Mouse (Mus musculus): Measurements from ENCODE around the gene Pcolce2. TPM values are rescaled to one million over a fixed set of nuclear protein-coding genes. Genes with fewer than 3 reads are reported as not detected.
"Not testable (repeated sequence)": the region's sequence is repeated elsewhere in the genome, so short reads cannot be mapped to it uniquely, and the experiment has no call there.

Pcolce2 gene
- total RNA-seq (2021) = 1 to 10 TPM; 5.6 to 6.6 TPM
- long read RNA-seq, experiment 1, full-length matches to known transcripts = 6 of 6 reads
- long read RNA-seq, experiment 1, partial matches to known transcripts = 0 of 6 reads
- long read RNA-seq, experiment 1, other reads (novel, unspliced or antisense) = 0 of 6 reads
- long read RNA-seq, experiment 2, full-length matches to known transcripts = 7 of 7 reads
- long read RNA-seq, experiment 2, partial matches to known transcripts = 0 of 7 reads
- long read RNA-seq, experiment 2, other reads (novel, unspliced or antisense) = 0 of 7 reads

DNA sequence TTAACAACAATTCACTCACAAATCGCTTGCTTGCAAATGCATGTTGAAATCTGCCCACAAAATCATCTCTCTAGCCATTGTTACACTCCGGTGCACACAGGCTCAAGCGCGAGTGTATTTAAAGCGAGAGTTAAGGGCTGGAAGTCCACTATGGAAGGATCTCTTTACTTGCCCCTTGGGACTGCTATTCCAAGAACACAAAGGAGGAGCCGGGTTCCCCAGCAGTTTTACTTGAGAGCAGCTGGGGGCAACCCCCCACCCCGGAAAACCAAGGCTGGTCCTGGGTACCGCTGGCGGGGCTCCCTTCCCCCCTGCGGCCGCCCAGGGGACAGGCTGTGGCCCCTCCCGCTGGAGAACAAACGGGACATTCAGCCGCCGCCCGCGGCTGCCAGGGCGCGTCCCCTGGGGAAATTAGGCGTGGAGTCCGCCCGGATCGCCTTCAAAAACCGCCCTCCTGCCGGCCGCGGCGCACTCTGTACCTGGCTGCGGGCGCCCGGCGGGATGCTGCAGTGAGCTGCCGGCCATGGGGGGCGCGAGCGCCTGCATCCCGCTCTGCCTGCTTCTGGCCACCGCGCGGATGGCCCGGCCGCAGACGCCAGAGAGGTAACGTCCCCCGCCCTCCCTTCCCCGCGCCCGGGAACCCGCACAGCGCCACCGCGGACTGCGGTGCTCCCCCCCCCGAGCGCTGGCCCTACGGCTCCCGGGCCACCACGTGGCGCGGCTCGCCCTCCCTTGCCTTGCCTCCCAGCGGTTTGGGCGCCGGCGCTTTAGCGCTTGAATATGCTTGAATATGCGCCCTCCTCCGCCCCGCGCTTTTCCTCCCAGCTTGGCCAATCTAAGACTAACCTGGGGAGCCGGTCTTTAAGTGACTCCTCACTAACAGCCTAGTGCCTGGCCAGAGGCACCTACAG, at the start of gene Pcolce2:
Gene Pcolce2 (plus strand): TSS at position 331 of the 911 bp plus-strand sequence.
- peak; percentile 33 to 38 for DNase-seq (ENCODE audit: low spot score in 2 of 2)

- DNase-seq (ENCODE audit: low spot score in 2 of 2) = no peak
These were observed 49.3 kb upstream of the Pcolce2 start for GRCm38 (mm10) chr9:95588070-95588469.

DNA sequence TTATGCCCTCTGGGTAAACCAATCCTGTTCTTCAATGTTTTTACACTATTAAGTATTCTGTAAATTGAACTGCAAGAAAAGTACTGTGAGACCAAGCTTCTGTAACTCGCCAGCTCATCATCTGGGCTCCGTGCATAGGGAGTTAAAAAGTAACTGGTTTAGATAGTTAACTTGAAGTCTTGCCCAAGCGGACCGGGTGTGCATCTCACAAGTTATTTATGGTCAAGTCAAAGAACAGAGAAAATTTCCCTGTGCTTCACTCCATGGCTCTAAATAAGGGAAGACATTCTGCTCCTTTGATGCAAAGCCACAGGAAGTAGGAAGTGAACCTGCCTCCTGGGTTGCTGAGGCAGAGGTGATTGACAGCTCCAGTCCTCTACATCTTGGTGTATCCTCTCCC, 43.1 kb upstream of the Pcolce2 start:
- no peak for DNase-seq (ENCODE audit: low spot score in 2 of 2)

- DNase-seq (ENCODE audit: low spot score in 2 of 2) = no peak
These were observed 39.8 kb upstream of the Pcolce2 start for GRCm38 (mm10) chr9:95597466-95598178.

- no peak for DNase-seq (ENCODE audit: low spot score in 2 of 2)
These were observed 39.2 kb upstream of the Pcolce2 start for GRCm38 (mm10) chr9:95598179-95598721.

DNA sequence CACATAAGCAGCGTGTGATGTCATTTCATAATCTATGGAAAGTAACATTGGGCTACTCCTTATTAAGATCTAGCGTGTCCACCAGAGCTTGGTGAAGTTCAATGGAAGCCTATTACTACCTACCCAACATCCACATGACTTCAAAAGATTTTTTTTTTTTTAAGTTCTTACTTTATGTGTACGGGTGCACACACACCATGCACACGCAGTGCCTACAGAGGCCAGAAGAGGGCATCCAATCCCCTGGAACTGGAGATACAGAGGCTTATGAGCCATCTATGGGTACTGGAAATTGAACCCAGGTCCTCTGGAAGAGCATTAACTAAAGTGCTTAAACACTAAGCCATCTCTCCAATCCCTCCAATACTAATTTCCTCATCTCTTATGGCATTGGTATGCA, 38.0 kb upstream of the Pcolce2 start:
- no peak for DNase-seq (ENCODE audit: low spot score in 2 of 2)

- DNase-seq (ENCODE audit: low spot score in 2 of 2) = no peak
These were observed 34.6 kb upstream of the Pcolce2 start for GRCm38 (mm10) chr9:95602849-95603248.

GRCm38 (mm10) chr9:95603316-95603715, 34.1 kb upstream of the Pcolce2 start:
- DNase-seq (ENCODE audit: low spot score in 2 of 2) = no peak

GRCm38 (mm10) chr9:95607196-95607595, 30.2 kb upstream of the Pcolce2 start:
- DNase-seq (ENCODE audit: low spot score in 2 of 2) = no peak

- no peak for DNase-seq (ENCODE audit: low spot score in 2 of 2)
These were observed 25.1 kb upstream of the Pcolce2 start for GRCm38 (mm10) chr9:95612246-95612768.

DNA sequence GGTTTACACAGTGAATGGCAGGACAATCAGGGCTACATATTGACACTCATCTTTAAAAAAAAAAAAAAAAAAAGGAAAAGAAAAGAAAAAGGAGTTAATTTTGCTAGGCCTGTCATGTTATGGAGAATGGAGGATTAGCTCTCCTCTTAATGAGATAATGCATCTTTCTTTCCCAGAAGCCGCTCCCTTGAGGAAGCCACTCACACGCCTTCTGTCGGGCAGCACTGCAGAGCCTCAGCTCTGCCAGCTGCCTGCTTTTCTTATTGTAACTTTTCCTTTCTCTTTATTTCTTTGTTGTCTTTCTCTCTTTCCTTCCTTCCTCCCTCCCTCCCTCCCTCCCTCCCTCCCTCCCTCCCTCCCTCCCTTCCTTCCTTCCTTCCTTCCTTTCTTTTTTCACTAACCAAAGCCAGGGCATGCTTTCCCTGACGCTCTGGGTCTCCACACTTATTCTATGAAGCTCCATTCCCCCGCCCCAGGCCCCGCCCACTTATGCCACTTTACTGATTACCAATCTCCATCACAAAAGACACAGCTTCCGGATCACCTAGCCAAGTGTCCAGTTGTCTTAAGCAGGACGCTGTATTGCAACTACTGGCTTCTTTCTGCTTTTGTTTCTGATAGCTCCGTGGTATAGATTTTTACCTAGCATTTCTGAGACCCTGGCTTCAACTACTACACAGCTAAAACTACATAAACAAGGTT, 23.8 kb upstream of the Pcolce2 start:
- DNase-seq (ENCODE audit: low spot score in 2 of 2) = no peak

DNA sequence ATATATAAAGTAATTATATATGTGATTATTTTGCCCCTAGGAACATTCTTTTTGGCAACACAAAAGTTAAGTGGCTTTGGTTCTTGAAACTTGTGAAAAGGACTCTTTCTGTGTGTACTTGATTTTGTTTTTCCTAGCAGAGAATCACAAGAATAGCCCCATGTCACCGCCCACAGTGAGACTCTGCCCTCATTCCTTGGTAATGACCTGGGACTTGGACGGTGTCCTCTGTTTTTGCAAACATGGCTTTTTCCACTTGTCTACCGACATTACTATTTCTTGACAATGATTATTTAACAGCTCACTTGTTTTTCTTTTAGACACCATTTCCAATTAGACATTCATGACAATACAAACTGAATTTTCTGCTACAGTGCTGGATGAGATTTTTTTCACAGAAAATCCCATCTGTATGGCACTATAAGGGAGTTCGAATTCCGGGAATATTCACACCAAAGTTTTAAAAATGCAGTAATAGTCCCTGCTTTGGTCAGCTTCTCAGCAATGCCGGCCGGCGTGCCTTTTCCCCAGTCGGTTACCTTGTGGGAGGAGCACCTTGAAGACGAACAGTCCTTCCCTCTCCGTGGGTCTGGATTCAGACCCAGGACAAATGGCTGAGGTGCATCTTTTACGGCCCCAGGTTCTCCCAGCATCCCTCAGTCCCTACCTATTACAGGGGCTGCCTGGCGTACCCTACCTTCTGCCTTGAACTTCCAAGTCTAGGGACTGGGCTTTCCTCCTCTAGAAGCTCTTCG, 22.4 kb upstream of the Pcolce2 start:
- no peak for DNase-seq (ENCODE audit: low spot score in 2 of 2)

GRCm38 (mm10) chr9:95615961-95616360, 21.4 kb upstream of the Pcolce2 start:
- no peak for DNase-seq (ENCODE audit: low spot score in 2 of 2)

GRCm38 (mm10) chr9:95618572-95618971, 18.8 kb upstream of the Pcolce2 start:
- DNase-seq (ENCODE audit: low spot score in 2 of 2) = no peak

GRCm38 (mm10) chr9:95624072-95624471, 13.3 kb upstream of the Pcolce2 start:
- DNase-seq (ENCODE audit: low spot score in 2 of 2) = no peak

DNA sequence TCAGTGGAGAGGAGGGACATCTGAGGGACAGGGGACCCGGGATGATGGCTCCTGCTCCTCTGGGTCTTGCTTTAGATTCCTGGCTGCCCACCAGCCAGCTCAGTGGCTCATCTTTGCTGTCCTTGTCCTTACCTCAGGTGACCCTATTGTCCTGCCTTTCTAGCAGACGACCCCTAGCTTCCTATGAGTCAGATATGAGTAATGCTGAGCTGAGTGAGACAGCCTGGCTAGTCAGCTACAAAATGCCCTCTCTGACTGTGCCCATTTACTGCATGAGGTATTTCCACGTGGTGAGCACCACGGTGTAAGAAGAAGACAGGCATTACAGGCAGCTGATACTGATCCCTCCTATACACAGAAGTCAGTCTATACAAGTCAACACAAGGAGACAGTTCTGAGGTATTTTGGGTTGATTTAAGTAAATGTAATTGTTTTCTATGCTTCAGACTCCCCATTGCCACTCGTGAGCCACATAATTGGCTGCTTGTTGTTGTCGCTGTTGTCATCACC, 8.9 kb upstream of the Pcolce2 start:
- no peak for DNase-seq (ENCODE audit: low spot score in 2 of 2)

DNA sequence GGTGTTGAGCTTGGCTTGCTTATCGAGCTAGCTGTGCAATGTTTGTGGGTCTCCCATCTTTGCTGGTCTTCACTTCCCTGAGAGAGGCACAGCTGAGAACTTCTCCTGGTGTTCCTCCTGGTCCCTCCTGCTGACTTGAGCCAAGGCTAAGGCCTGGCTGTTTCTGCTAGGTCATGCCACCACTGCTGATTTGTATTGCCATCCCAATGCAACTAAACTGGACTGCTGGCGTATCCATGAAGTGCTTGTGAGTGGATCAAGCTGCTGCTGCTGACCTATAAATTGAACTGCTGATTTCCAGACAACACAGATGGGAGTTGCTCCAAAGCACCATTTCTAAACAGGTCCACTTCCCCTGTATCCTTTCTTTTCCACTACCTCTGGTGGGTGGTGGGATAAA, 7.8 kb upstream of the Pcolce2 start:
- not testable (repeated sequence) for DNase-seq (ENCODE audit: low spot score in 2 of 2)

DNA sequence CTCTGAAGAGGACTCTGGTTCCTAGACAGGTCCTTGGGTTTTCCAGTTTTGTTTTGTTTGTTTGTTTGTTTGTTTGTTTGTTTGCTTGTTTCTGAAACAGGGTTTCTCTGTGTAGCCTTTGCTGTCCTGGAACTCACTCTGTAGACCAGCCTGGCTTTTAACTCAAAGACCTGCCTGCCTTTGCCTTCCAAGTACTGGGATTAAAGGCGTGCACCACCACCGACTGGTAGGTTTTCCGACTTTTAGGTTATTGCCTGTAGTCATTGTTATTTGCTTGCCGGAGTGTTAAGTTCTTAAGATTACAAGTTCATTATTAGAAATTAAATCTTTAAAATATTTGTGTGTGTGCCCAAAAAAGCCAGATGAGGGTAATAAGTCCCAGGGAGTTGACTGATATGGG, 1.0 kb upstream of the Pcolce2 start:
- DNase-seq (ENCODE audit: low spot score in 2 of 2) = no peak

DNA sequence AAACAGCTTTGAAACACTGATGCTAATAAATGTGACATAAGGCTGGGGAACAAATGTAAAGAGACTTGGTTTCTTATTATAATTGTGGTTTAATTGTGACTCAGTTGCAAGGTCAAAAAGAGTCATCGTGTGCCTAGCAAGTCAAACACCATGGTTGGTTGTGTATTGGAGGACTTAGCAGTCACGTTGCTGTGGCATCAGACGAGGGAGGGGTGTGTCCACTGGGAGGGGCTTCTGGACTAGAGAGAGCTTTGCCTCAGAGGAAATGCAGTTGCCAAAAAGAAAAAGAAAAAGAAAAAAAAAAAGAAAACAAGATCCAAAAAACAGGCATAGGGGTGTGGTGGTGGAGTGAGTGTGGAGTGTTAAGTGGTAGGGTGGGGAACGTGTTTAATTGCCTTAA, 2.5 kb downstream of the Pcolce2 start:
- no peak for DNase-seq (ENCODE audit: low spot score in 2 of 2)

- no peak for DNase-seq (ENCODE audit: low spot score in 2 of 2)
These were observed 8.5 kb downstream of the Pcolce2 start for GRCm38 (mm10) chr9:95645926-95646325.

Data from gastrocnemius, postnatal 4 days (tissue).